Mouse (Mus musculus) liver, postnatal 0 days (tissue): ENCODE results near the gene Gm9970. TPM values are rescaled to one million over a fixed set of nuclear protein-coding genes. Genes with fewer than 3 reads are reported as not detected.

Experiments
- ATAC-seq: fragments of 200-750 bp; cut with Nextera tagmentation; 2 replicates; pipeline ENCODE4 v1.8.0; 2017; ENCODE audit warnings: mild to moderate bottlenecking, moderate library complexity
- DNase-seq: peaks from one replicate; pipeline ENCODE4 v3.0.0-alpha.2; 2016
- H3K27ac ChIP-seq: fragments of 300-500 bp; sonication (generic); 2 replicates; pipeline ENCODE4 v1.5.1; 2014; ENCODE audit warnings: antibody characterized with exemption, moderate library complexity, mild to moderate bottlenecking, low read depth
- H3K27me3 ChIP-seq: fragments of 300-500 bp; sonication (generic); 2 replicates; pipeline ENCODE4 v1.6.1; 2014; ENCODE audit warnings: low read length, control low read depth, mixed read lengths; ENCODE audit not compliant: insufficient read depth
- H3K36me3 ChIP-seq: fragments of 300-500 bp; sonication (generic); replicated peaks from 2 replicates; pipeline ENCODE4 v1.6.1; 2014; ENCODE audit warnings: mild to moderate bottlenecking, control low read depth, low read length, moderate library complexity, mixed read lengths; ENCODE audit not compliant: insufficient read depth
- H3K4me1 ChIP-seq: fragments of 300-500 bp; sonication (generic); 2 replicates; pipeline ENCODE4 v1.6.1; 2014; ENCODE audit warnings: antibody characterized with exemption, mild to moderate bottlenecking, control low read depth; ENCODE audit not compliant: insufficient read depth
- H3K4me2 ChIP-seq: fragments of 300-500 bp; sonication (generic); 2 replicates; pipeline ENCODE4 v1.6.1; 2014; ENCODE audit warnings: low read depth, mild to moderate bottlenecking, low read length, moderate library complexity, mixed read lengths
- H3K4me3 ChIP-seq: fragments of 300-500 bp; sonication (generic); 2 replicates; pipeline ENCODE4 v1.5.1; 2014; ENCODE audit warnings: low read depth, low read length
- H3K9ac ChIP-seq: fragments of 300-500 bp; sonication (generic); replicated peaks from 2 replicates; pipeline ENCODE4 v1.6.1; 2014; ENCODE audit warnings: mild to moderate bottlenecking, moderate library complexity
- H3K9me3 ChIP-seq: fragments of 300-500 bp; sonication (generic); 2 replicates; pipeline ENCODE4 v1.6.1; 2016; ENCODE audit warnings: mild to moderate bottlenecking, control low read depth, low read length, mixed read lengths
- CTCF ChIP-seq: sonication (generic); IDR thresholded peaks from 2 replicates; pipeline ENCODE4 v1.5.1; 2016; ENCODE audit warnings: antibody characterized with exemption, low read depth
- EP300 ChIP-seq: IDR thresholded peaks from 2 replicates; pipeline ENCODE4 v1.6.1; 2016; ENCODE audit warnings: antibody characterized with exemption, low read depth, mild to moderate bottlenecking
- WGBS: fragments of 180-500 bp; shearing (Covaris S2); extraction: QIAGEN DNeasy Blood & Tissue Kit; methylation state at CpG from one replicate; pipeline ENCODE4 v1.1.7; 2014; ENCODE audit not compliant: insufficient replicate concordance; 5-methylcytosine and 5-hydroxymethylcytosine counted together
- polyA plus RNA-seq: library from polyadenylated mRNA; unstranded; fragments of >200 nt; fragmentation: Nextera tagmentation; extraction: Ambion mirVana; gene quantifications from 2 replicates; pipeline ENCODE4 v1.2.1, GENCODE M21; 2015

Gene Gm9970
- polyA plus RNA-seq, 1 experiment from 2014 or later = 0.28 TPM

- Histone ChIP-seq H3K27me3 (no peaks in the 10 kb centered on the region), H3K4me1 (peaks cover 8% of the 10 kb centered on the region), H3K27ac (peak overlapping the region; percentile 98), H3K4me3 (peak overlapping the region; percentile 93), H3K36me3 (peaks cover 35% of the 10 kb centered on the region), H3K9me3 (no peaks in the 10 kb centered on the region), H3K4me2 (peak overlapping the region; percentile 92), H3K9ac (peak overlapping the region; percentile 96)
- no peak for ATAC-seq
- TF ChIP-seq EP300 (no peak), CTCF (no peak)
- DNase-seq = no peak
- 27% methylated on average over 10 of the region's 10 CpGs for WGBS
These were observed 1.2 kb upstream of the Gm9970 start for GRCm38 (mm10) chr5:31242191-31242590.

- Histone ChIP-seq H3K9ac (peak overlapping the region; percentile 96), H3K27ac (peak overlapping the region; percentile 98), H3K4me2 (peak overlapping the region; percentile 92), H3K9me3 (no peaks in the 10 kb centered on the region), H3K36me3 (peaks cover 29% of the 10 kb centered on the region), H3K4me3 (peak overlapping the region; percentile 93), H3K4me1 (peaks cover 8% of the 10 kb centered on the region), H3K27me3 (no peaks in the 10 kb centered on the region)
- under 1% methylated on average over 13 of the region's 13 CpGs for WGBS
- ATAC-seq = no peak
- no peak for DNase-seq
- TF ChIP-seq EP300 (no peak), CTCF (no peak)
These were observed 546 bp upstream of the Gm9970 start for GRCm38 (mm10) chr5:31241522-31242034.

GRCm38 (mm10) chr5:31226641-31227040 lies 14.4 kb downstream of the Gm9970 start:
- Histone ChIP-seq H3K9ac (no peak overlapping the region), H3K4me2 (no peak overlapping the region), H3K4me1 (no peaks in the 10 kb centered on the region), H3K4me3 (no peak overlapping the region), H3K9me3 (no peaks in the 10 kb centered on the region), H3K36me3 (no peaks in the 10 kb centered on the region), H3K27ac (no peak overlapping the region), H3K27me3 (no peaks in the 10 kb centered on the region)
- DNase-seq (no peak), ATAC-seq (no peak)
- WGBS = 57% methylated on average over 1 of the region's 1 CpGs
- no peak for TF ChIP-seq CTCF
- TF ChIP-seq EP300 = no peak

- no peak overlapping the region for H3K4me2 ChIP-seq
- H3K27me3 ChIP-seq = no peaks in the 10 kb centered on the region
- no peaks in the 10 kb centered on the region for H3K9me3 ChIP-seq
- DNase-seq (no peak), ATAC-seq (no peak)
- no peak overlapping the region for H3K9ac ChIP-seq
- H3K4me1 ChIP-seq = peaks cover 12% of the 10 kb centered on the region
- no peak overlapping the region for H3K27ac ChIP-seq
- no peaks in the 10 kb centered on the region for H3K36me3 ChIP-seq
- H3K4me3 ChIP-seq = no peak overlapping the region
- 91% methylated on average over 9 of the region's 9 CpGs for WGBS
- TF ChIP-seq EP300 (no peak), CTCF (no peak)
These were observed 18.3 kb downstream of the Gm9970 start for GRCm38 (mm10) chr5:31222696-31223095.

- DNase-seq (peak; percentile 55), ATAC-seq (no peak)
- Histone ChIP-seq H3K36me3 (no peaks in the 10 kb centered on the region), H3K4me3 (peak overlapping the region; percentile 83), H3K9ac (peak overlapping the region; percentile 88), H3K27me3 (no peaks in the 10 kb centered on the region), H3K9me3 (no peaks in the 10 kb centered on the region), H3K27ac (peak overlapping the region; percentile 87), H3K4me2 (peak overlapping the region; percentile 87), H3K4me1 (peaks cover 16% of the 10 kb centered on the region)
- no peak for TF ChIP-seq EP300
- TF ChIP-seq CTCF = peak; percentile 68
- WGBS = 23% methylated on average over 11 of the region's 11 CpGs
These were observed 19.6 kb downstream of the Gm9970 start for GRCm38 (mm10) chr5:31221304-31221945.

GRCm38 (mm10) chr5:31220448-31221303 lies 20.4 kb downstream of the Gm9970 start, which contains the start of gene Ppm1g:
TSS of gene Ppm1g (minus strand) at chr5:31220687.
- 1% methylated on average over 52 of the region's 70 CpGs for WGBS
- TF ChIP-seq CTCF = no peak; the same call in 1 of the 2 replicates
- peak; percentile 68; the same call in 1 of the 2 replicates for TF ChIP-seq EP300
- peak within 1 kb of the TSS; percentile 87 for H3K4me2 ChIP-seq
- peak within 1 kb of the TSS; percentile 94 for H3K27ac ChIP-seq
- H3K9ac ChIP-seq = peak within 1 kb of the TSS; percentile 88
- peak within 1 kb of the TSS; percentile 83 for H3K4me3 ChIP-seq
- H3K36me3 ChIP-seq = no peaks in the 10 kb centered on the region
- no peaks in the 10 kb centered on the region for H3K27me3 ChIP-seq
- no peaks in the 10 kb centered on the region for H3K9me3 ChIP-seq
- ATAC-seq (peak; percentile 97), DNase-seq (peak; percentile 99)
- H3K4me1 ChIP-seq = peaks cover 16% of the 10 kb centered on the region
